In the genomic region with DNA sequence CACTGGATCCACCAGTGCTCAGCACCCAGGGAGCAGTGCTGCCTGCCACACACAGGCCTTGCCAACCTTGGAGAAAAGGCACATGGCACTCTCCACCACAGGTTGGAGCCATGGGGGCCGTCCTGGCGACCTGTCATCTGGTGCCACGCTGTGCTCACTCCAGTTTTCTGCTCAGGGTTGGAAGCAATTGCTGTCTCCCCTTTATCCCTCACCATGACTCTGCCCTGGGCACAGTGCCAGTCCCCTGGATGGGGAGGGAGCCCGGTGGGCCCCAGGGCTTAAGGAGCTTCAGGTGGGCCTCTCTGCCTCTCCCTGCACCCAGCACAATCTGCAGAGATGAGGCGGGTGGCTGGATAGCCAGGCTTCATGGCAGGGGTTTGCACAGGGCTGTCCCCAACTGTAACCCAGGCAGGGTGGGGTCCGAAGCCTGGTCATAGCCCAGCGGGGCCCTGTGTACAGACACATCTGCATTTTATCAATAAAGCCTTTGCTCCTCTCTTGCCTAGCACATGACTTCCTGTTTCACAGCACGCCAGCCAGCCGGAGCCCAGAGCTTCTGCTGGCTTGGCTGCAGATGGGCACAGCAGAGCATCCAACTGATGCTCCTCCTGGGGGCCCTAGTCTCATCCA, we compare ENCODE assay signal across 9 mouse cellular contexts. TPM values are rescaled to one million over a fixed set of nuclear protein-coding genes. Genes with fewer than 3 reads are reported as not detected.
DNase-seq lines count a peak whose midpoint lies in the region; ATAC-seq and TF ChIP-seq lines count a peak whose summit lies in the region.
"Had no signal": no experiment of that assay in that cellular context is flagged by ENCODE, and none has a peak within 500 bp of the region (broad histone marks: within the 10 kb centered on the region; RNA-seq: fewer than 3 reads in every experiment).

No protein-coding gene starts in this region.

- no peak for TF ChIP-seq CTCF in heart, adult 2 months (IDR thresholded peaks at IDR 0.05)

- H3K27me3 ChIP-seq in heart, adult 2 months (ENCODE audit: control insufficient read depth, insufficient read depth, low read length), result no peaks in the 10 kb centered on the region
- no peaks in the 10 kb centered on the region for H3K27me3 ChIP-seq in lung, embryonic 16.5 days (ENCODE audit: control insufficient read depth, insufficient read depth, low read depth, low read length)
- H3K27me3 ChIP-seq in embryonic facial prominence, embryonic 13.5 days, result no peaks in the 10 kb centered on the region
- peaks cover 4% of the 10 kb centered on the region; the same call in 1 of the 2 replicates for H3K27me3 ChIP-seq in limb, embryonic 12.5 days

- no peak for TF ChIP-seq POLR2A in heart, adult 2 months (IDR thresholded peaks at IDR 0.05; ENCODE audit: insufficient read depth, low read depth, low read length)

- H3K9me3 ChIP-seq in lung, embryonic 16.5 days (ENCODE audit: control insufficient read depth, low read length), result no peaks in the 10 kb centered on the region
- no peaks in the 10 kb centered on the region for H3K9me3 ChIP-seq in embryonic facial prominence, embryonic 13.5 days
- no peaks in the 10 kb centered on the region for H3K9me3 ChIP-seq in limb, embryonic 12.5 days

- H3K4me1 ChIP-seq in heart, adult 2 months (ENCODE audit: control insufficient read depth, insufficient read depth, low read length), result peaks cover 4% of the 10 kb centered on the region
- H3K4me1 ChIP-seq in lung, embryonic 16.5 days (replicated peaks; ENCODE audit: control insufficient read depth, insufficient read depth, low read length), result peaks cover 9% of the 10 kb centered on the region; the same call in 1 of the 2 replicates
- peaks cover 24% of the 10 kb centered on the region for H3K4me1 ChIP-seq in embryonic facial prominence, embryonic 13.5 days
- peaks cover 21% of the 10 kb centered on the region for H3K4me1 ChIP-seq in limb, embryonic 12.5 days (replicated peaks)

- H3K4me2 ChIP-seq in lung, embryonic 16.5 days (ENCODE audit: low read depth, low read length), result no peak overlapping the region
- no peak overlapping the region; the same call in 1 of the 2 replicates for H3K4me2 ChIP-seq in embryonic facial prominence, embryonic 13.5 days
- H3K4me2 ChIP-seq in limb, embryonic 12.5 days, result no peak overlapping the region

- H3K4me3 ChIP-seq in heart, adult 2 months, result no peak overlapping the region
- no peak overlapping the region for H3K4me3 ChIP-seq in lung, embryonic 16.5 days (ENCODE audit: low read length)
- no peak overlapping the region for H3K4me3 ChIP-seq in embryonic facial prominence, embryonic 13.5 days
- H3K4me3 ChIP-seq in limb, embryonic 12.5 days (replicated peaks), result no peak overlapping the region

- 49% methylated on average over 9 of the region's 9 CpGs for WGBS in heart, adult 2 months
- WGBS in lung, embryonic 16.5 days, result 59% methylated on average over 9 of the region's 9 CpGs
- WGBS in embryonic facial prominence, embryonic 13.5 days, result 37% methylated on average over 9 of the region's 9 CpGs
- 50% methylated on average over 9 of the region's 9 CpGs for WGBS in limb, embryonic 12.5 days

- 0 out of 2 replicates have a peak overlapping the region, but pooled peaks have one; percentile 6 for H3K27ac ChIP-seq in heart, adult 2 months
- no peak overlapping the region for H3K27ac ChIP-seq in lung, embryonic 16.5 days (ENCODE audit: low read length)
- H3K27ac ChIP-seq in embryonic facial prominence, embryonic 13.5 days, result peak overlapping the region; percentile 80
- H3K27ac ChIP-seq in limb, embryonic 12.5 days, result peak overlapping the region; percentile 70

- H3K79me2 ChIP-seq in heart, adult 2 months (replicated peaks; ENCODE audit: control insufficient read depth, insufficient read depth, low read length), result no peaks in the 10 kb centered on the region

- peak; percentile 31 for ATAC-seq in lung, embryonic 16.5 days (ENCODE audit: low read depth)
- ATAC-seq in embryonic facial prominence, embryonic 13.5 days (ENCODE audit: insufficient number of reproducible peaks, insufficient read depth, low FRiP score, low TSS enrichment, low read depth), result peak; percentile 35; the same call in 1 of the 2 replicates
- no peak; the same call in 1 of the 2 replicates for ATAC-seq in limb, embryonic 12.5 days (ENCODE audit: insufficient number of reproducible peaks, insufficient read depth, low FRiP score, low TSS enrichment, low read depth)

- intact Hi-C loops in heart, adult 2 months (cut with DNase I), result no loop called here

- TF ChIP-seq EP300 in heart, adult 2 months (IDR thresholded peaks at IDR 0.05; ENCODE audit: insufficient read depth, low read depth, low read length), result no peak

- no peak overlapping the region for H3K9ac ChIP-seq in heart, adult 2 months (ENCODE audit: low read depth, low read length)
- no peak overlapping the region for H3K9ac ChIP-seq in lung, embryonic 16.5 days (ENCODE audit: low read length)
- peak overlapping the region; percentile 49 for H3K9ac ChIP-seq in embryonic facial prominence, embryonic 13.5 days
- peak overlapping the region; percentile 37; the same call in 1 of the 2 replicates for H3K9ac ChIP-seq in limb, embryonic 12.5 days (replicated peaks)

- H3K36me3 ChIP-seq in heart, adult 2 months (ENCODE audit: control insufficient read depth, insufficient read depth, low read length), result no peaks in the 10 kb centered on the region
- no peaks in the 10 kb centered on the region for H3K36me3 ChIP-seq in lung, embryonic 16.5 days (ENCODE audit: control insufficient read depth, insufficient read depth, low read length)
- peaks cover 19% of the 10 kb centered on the region for H3K36me3 ChIP-seq in embryonic facial prominence, embryonic 13.5 days
- peaks cover 18% of the 10 kb centered on the region for H3K36me3 ChIP-seq in limb, embryonic 12.5 days

- DNase-seq in heart, adult 2 months, result peak in 1 of 2 experiments; percentile 17
- no peak for DNase-seq in heart, adult 18-20 months
- no peak for DNase-seq in lung, postnatal 36 days
- no peak for DNase-seq in Muller cell, postnatal 12 days (ENCODE audit: inconsistent ontology term)
- DNase-seq: kidney, adult 9 months; lung, adult 18-20 months had no signal

RNA-seq across cellular contexts. Expression of a gene that starts 1.5 kb away (rescaled TPM):
- under 1 TPM; 0.20 to 0.42 TPM for total RNA-seq in heart, adult 2 months (2021)
- not detected in 2 replicates for polyA plus RNA-seq in heart, adult 2 months (2012; rRNA removed)
- total RNA-seq in heart, adult 18-20 months (2021), result under 1 TPM in 1 of 2 experiments, not detected in 1; 0.47 TPM
- 0.28 and 0.84 TPM in 2 replicates for polyA plus RNA-seq in lung, embryonic 16.5 days (2015; fragmentation: Nextera tagmentation; extraction: Ambion mirVana)
- 0.25 and 0.31 TPM in 2 replicates for polyA plus RNA-seq in embryonic facial prominence, embryonic 13.5 days (2015; fragmentation: Nextera tagmentation; extraction: Ambion mirVana)
- polyA plus RNA-seq in limb, embryonic 12.5 days (2016; fragmentation: Nextera tagmentation; extraction: Ambion mirVana), result 0.25 TPM in 1 of 2 replicates, not detected in the other

RNA-seq across cellular contexts. Expression of a gene that starts 11.1 kb away (rescaled TPM):
- 1 to 10 TPM; 1.6 to 2.3 TPM for total RNA-seq in heart, adult 2 months (2021)
- 0.85 and 1.4 TPM in 2 replicates for polyA plus RNA-seq in heart, adult 2 months (2012; rRNA removed)
- 1 to 10 TPM; 1.3 to 1.7 TPM for total RNA-seq in heart, adult 18-20 months (2021)
- polyA plus RNA-seq in lung, embryonic 16.5 days (2015; fragmentation: Nextera tagmentation; extraction: Ambion mirVana), result 1.3 and 2.9 TPM in 2 replicates
- polyA plus RNA-seq in embryonic facial prominence, embryonic 13.5 days (2015; fragmentation: Nextera tagmentation; extraction: Ambion mirVana), result 1.3 and 3.3 TPM in 2 replicates
- 1.5 and 1.9 TPM in 2 replicates for polyA plus RNA-seq in limb, embryonic 12.5 days (2016; fragmentation: Nextera tagmentation; extraction: Ambion mirVana)

RNA-seq across cellular contexts. Expression of a gene that starts 17.8 kb away (rescaled TPM):
- under 1 TPM in 1 of 2 experiments, not detected in 1; 0.23 TPM for total RNA-seq in heart, adult 2 months (2021)
- 0.41 and 0.73 TPM in 2 replicates for polyA plus RNA-seq in heart, adult 2 months (2012; rRNA removed)
- not detected for total RNA-seq in heart, adult 18-20 months (2021)
- not detected in 2 replicates for polyA plus RNA-seq in lung, embryonic 16.5 days (2015; fragmentation: Nextera tagmentation; extraction: Ambion mirVana)
- not detected in 2 replicates for polyA plus RNA-seq in embryonic facial prominence, embryonic 13.5 days (2015; fragmentation: Nextera tagmentation; extraction: Ambion mirVana)
- 0.20 TPM in 1 of 2 replicates, not detected in the other for polyA plus RNA-seq in limb, embryonic 12.5 days (2016; fragmentation: Nextera tagmentation; extraction: Ambion mirVana)

RNA-seq across cellular contexts. Expression of a gene that starts 51.9 kb away (rescaled TPM):
- 1 to 10 TPM; 2.3 to 2.5 TPM for total RNA-seq in heart, adult 2 months (2021)
- polyA plus RNA-seq in heart, adult 2 months (2012; rRNA removed), result 5.0 and 5.5 TPM in 2 replicates
- 1 to 10 TPM; 2.3 to 3.1 TPM for total RNA-seq in heart, adult 18-20 months (2021)
- 16.5 and 18.5 TPM in 2 replicates for polyA plus RNA-seq in lung, embryonic 16.5 days (2015; fragmentation: Nextera tagmentation; extraction: Ambion mirVana)
- 34.0 and 41.2 TPM in 2 replicates for polyA plus RNA-seq in embryonic facial prominence, embryonic 13.5 days (2015; fragmentation: Nextera tagmentation; extraction: Ambion mirVana)
- 37.7 and 39.1 TPM in 2 replicates for polyA plus RNA-seq in limb, embryonic 12.5 days (2016; fragmentation: Nextera tagmentation; extraction: Ambion mirVana)

RNA-seq across cellular contexts. Expression of a gene that starts 52.7 kb away (rescaled TPM):
- 10 to 100 TPM; 21.4 to 22.7 TPM for total RNA-seq in heart, adult 2 months (2021)
- 27.3 and 37.3 TPM in 2 replicates for polyA plus RNA-seq in heart, adult 2 months (2012; rRNA removed)
- 10 to 100 TPM; 17.7 to 19.2 TPM for total RNA-seq in heart, adult 18-20 months (2021)
- 13.8 and 14.5 TPM in 2 replicates for polyA plus RNA-seq in lung, embryonic 16.5 days (2015; fragmentation: Nextera tagmentation; extraction: Ambion mirVana)
- polyA plus RNA-seq in embryonic facial prominence, embryonic 13.5 days (2015; fragmentation: Nextera tagmentation; extraction: Ambion mirVana), result 23.0 and 23.5 TPM in 2 replicates
- polyA plus RNA-seq in limb, embryonic 12.5 days (2016; fragmentation: Nextera tagmentation; extraction: Ambion mirVana), result 19.1 and 19.3 TPM in 2 replicates

Comparison
In these comparisons a context has a peak if more than half of its experiments do, and no peak if none do; other contexts are left out.
1. H3K9ac ChIP-seq: peak in embryonic facial prominence, embryonic 13.5 days (single experiment) and limb, embryonic 12.5 days (single experiment); none in heart, adult 2 months (single experiment) and lung, embryonic 16.5 days (single experiment).